Mouse (Mus musculus) olfactory bulb, adult 2 months (tissue): ENCODE data around the gene Gcsh.

Source experiments
- CTCF ChIP-seq: fragments of 200-500 bp; IDR thresholded peaks from 2 replicates; pipeline ENCODE4 v1.5.1; 2012; ENCODE audit warnings: low read depth, mild to moderate bottlenecking, low read length, moderate library complexity; ENCODE audit not compliant: insufficient read depth
- POLR2A ChIP-seq: fragments of 200-500 bp; IDR thresholded peaks from 2 replicates; pipeline ENCODE4 v1.6.1; 2012; ENCODE audit warnings: mild to moderate bottlenecking, low read depth, low read length, moderate library complexity; ENCODE audit not compliant: insufficient read depth

DNA sequence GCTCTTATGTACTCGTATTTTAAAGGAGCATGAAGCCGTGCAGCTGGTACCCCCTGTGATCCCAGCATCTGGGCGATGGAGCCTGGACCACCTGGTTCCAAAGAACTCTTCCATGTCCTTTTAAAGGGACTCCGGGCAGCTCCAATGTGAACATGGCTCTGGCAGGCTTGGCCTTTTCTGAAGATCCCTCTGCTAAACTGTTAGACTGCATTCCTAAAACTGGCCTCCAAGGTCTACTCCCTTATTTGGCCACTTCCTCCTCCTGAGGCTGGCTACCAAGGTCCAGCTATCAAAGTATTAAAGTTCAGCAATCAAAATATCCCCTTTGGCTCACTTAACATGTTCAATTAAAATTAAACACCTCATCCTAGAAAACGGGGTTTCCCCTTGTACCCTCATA, 34.3 kb upstream of the Gcsh start:
- TF ChIP-seq CTCF (no peak), POLR2A (no peak)
